Mouse (Mus musculus) retina, postnatal 7 days (tissue): ENCODE results near the gene Eral1.

Source experiments
- DNase-seq: peaks from one replicate; pipeline ENCODE4 v3.0.0-alpha.2; 2012; ENCODE audit warnings: low read depth, low spot score

Eral1 gene

GRCm38 (mm10) chr11:78037831-78038752 is 42.1 kb downstream of the Eral1 start, which contains the start of gene Flot2:
Gene Flot2, plus strand, starts transcription at chr11:78037931.
- DNase-seq: peak; percentile 43

GRCm38 (mm10) chr11:78036791-78037190 is 43.4 kb downstream of the Eral1 start:
- no peak for DNase-seq

- no peak for DNase-seq
Observed at GRCm38 (mm10) chr11:78033931-78034617, 46.1 kb downstream of the Eral1 start.

- DNase-seq: no peak
Observed at GRCm38 (mm10) chr11:78032809-78033195, 47.4 kb downstream of the Eral1 start.

GRCm38 (mm10) chr11:78031947-78032808 is 48.0 kb downstream of the Eral1 start, which contains the start of gene Dhrs13:
Gene Dhrs13, plus strand, starts transcription at chr11:78032280.
- DNase-seq: peak; percentile 92

- no peak for DNase-seq
Observed at GRCm38 (mm10) chr11:78031389-78031788, 48.8 kb downstream of the Eral1 start.

GRCm38 (mm10) chr11:78030600-78030999 is 49.6 kb downstream of the Eral1 start:
- DNase-seq: no peak

GRCm38 (mm10) chr11:78029240-78029639 is 50.9 kb downstream of the Eral1 start:
- no peak for DNase-seq

- peak; percentile 19 for DNase-seq
Observed at GRCm38 (mm10) chr11:78023607-78024006, 56.6 kb downstream of the Eral1 start.
